Mouse (Mus musculus): Measurements from ENCODE around the gene Mcur1. TPM values are rescaled to one million over a fixed set of nuclear protein-coding genes. Genes with fewer than 3 reads are reported as not detected.

Mcur1 gene
- polyA plus RNA-seq, 1 experiment from 2014 or later: 5.6 TPM

DNA sequence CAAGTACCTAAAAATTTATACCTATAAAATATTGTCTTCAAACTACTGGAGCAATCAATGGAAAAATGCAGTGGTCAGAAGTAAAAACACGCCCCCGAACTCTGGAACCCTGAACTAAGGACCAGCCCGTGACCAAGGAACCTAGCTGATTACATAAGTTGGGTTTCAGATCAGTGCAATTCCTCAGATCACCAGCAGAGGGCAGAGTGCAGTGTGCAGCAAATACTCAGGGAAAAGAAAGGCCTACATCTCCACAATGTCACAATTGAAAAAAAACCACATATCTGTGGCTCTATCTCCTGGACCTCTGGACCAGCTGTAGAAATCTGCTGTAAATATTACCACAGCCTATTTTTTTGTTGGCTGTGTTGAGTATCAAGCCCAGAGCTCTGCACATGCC is 13.1 kb downstream of the Mcur1 start:
- ATAC-seq: no peak
- 38% methylated on average over 3 of the region's 3 CpGs for WGBS
- H3K27ac ChIP-seq (ENCODE audit: low read length): no peak overlapping the region
- H3K9me3 ChIP-seq (replicated peaks; ENCODE audit: control insufficient read depth, low read length, poor library complexity, severe bottlenecking): no peaks in the 10 kb centered on the region
- no peak overlapping the region for H3K9ac ChIP-seq (ENCODE audit: low read depth, low read length)
- peaks cover 11% of the 10 kb centered on the region for H3K36me3 ChIP-seq (ENCODE audit: control insufficient read depth, insufficient read depth, low read length)
- no peak overlapping the region for H3K4me3 ChIP-seq (ENCODE audit: low read depth, low read length)
- H3K27me3 ChIP-seq (ENCODE audit: control insufficient read depth, insufficient read depth, low read depth, low read length): no peaks in the 10 kb centered on the region
- no peaks in the 10 kb centered on the region for H3K4me1 ChIP-seq (ENCODE audit: control insufficient read depth, insufficient read depth, low read length)
- H3K4me2 ChIP-seq (ENCODE audit: low read length): no peak overlapping the region

DNA sequence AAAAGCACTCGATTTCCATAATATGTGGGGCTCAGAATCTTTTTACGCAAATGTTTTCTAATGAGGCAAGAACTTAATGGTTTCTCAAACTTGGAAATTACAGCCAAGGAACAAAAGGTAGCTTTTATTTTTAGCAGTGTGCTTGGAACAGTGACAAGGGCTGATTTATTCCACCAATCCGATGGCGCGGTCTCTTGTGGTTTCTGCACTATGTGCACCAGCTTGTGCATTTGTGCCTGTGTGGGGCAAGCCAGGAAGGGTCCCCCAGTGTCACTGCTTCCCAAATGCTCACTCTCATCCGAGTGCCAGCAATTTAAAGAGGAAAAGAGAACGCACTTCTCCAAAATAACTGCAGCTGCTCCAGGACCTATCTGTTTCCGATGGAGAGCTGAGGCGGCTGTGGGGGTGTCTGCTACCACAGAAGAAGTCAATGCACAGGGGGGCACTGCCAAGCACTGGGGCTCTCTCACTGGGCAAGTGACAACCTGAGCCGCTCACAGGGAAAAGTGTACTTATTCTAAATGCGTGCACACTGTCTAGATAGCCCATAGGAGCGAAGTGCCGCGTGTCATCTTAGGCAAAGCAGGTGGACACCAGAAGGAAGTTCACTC is 19.7 kb downstream of the Mcur1 start:
- Histone ChIP-seq H3K27me3 (ENCODE audit: control insufficient read depth, insufficient read depth, low read depth, low read length) (no peaks in the 10 kb centered on the region), H3K9ac (ENCODE audit: low read depth, low read length) (no peak overlapping the region), H3K4me1 (ENCODE audit: control insufficient read depth, insufficient read depth, low read length) (no peaks in the 10 kb centered on the region), H3K4me3 (ENCODE audit: low read depth, low read length) (no peak overlapping the region), H3K36me3 (ENCODE audit: control insufficient read depth, insufficient read depth, low read length) (peaks cover 5% of the 10 kb centered on the region; the same call in 1 of the 2 replicates), H3K9me3 (replicated peaks; ENCODE audit: control insufficient read depth, low read length, poor library complexity, severe bottlenecking) (no peaks in the 10 kb centered on the region), H3K27ac (ENCODE audit: low read length) (no peak overlapping the region), H3K4me2 (ENCODE audit: low read length) (no peak overlapping the region)
- no peak for ATAC-seq
- WGBS: 85% methylated on average over 14 of the region's 14 CpGs

- H3K9ac ChIP-seq (ENCODE audit: low read depth, low read length): no peak overlapping the region
- H3K27me3 ChIP-seq (ENCODE audit: control insufficient read depth, insufficient read depth, low read depth, low read length): no peaks in the 10 kb centered on the region
- H3K27ac ChIP-seq (ENCODE audit: low read length): no peak overlapping the region
- no peak for ATAC-seq
- no peak overlapping the region for H3K4me3 ChIP-seq (ENCODE audit: low read depth, low read length)
- WGBS: 85% methylated on average over 3 of the region's 3 CpGs
- H3K9me3 ChIP-seq (replicated peaks; ENCODE audit: control insufficient read depth, low read length, poor library complexity, severe bottlenecking): no peaks in the 10 kb centered on the region
- H3K4me1 ChIP-seq (ENCODE audit: control insufficient read depth, insufficient read depth, low read length): no peaks in the 10 kb centered on the region
- no peak overlapping the region for H3K4me2 ChIP-seq (ENCODE audit: low read length)
- H3K36me3 ChIP-seq (ENCODE audit: control insufficient read depth, insufficient read depth, low read length): peaks cover 2% of the 10 kb centered on the region; the same call in 1 of the 2 replicates
These were observed 20.6 kb downstream of the Mcur1 start for GRCm38 (mm10) chr13:43539409-43539808.

- Histone ChIP-seq H3K4me1 (ENCODE audit: control insufficient read depth, insufficient read depth, low read length) (no peaks in the 10 kb centered on the region), H3K9me3 (replicated peaks; ENCODE audit: control insufficient read depth, low read length, poor library complexity, severe bottlenecking) (no peaks in the 10 kb centered on the region), H3K27ac (ENCODE audit: low read length) (no peak overlapping the region), H3K27me3 (ENCODE audit: control insufficient read depth, insufficient read depth, low read depth, low read length) (no peaks in the 10 kb centered on the region), H3K36me3 (ENCODE audit: control insufficient read depth, insufficient read depth, low read length) (no peaks in the 10 kb centered on the region), H3K4me2 (ENCODE audit: low read length) (no peak overlapping the region), H3K9ac (ENCODE audit: low read depth, low read length) (no peak overlapping the region), H3K4me3 (ENCODE audit: low read depth, low read length) (no peak overlapping the region)
- 80% methylated on average over 6 of the region's 6 CpGs for WGBS
- no peak for ATAC-seq
These were observed 22.1 kb downstream of the Mcur1 start for GRCm38 (mm10) chr13:43537854-43538253.

DNA sequence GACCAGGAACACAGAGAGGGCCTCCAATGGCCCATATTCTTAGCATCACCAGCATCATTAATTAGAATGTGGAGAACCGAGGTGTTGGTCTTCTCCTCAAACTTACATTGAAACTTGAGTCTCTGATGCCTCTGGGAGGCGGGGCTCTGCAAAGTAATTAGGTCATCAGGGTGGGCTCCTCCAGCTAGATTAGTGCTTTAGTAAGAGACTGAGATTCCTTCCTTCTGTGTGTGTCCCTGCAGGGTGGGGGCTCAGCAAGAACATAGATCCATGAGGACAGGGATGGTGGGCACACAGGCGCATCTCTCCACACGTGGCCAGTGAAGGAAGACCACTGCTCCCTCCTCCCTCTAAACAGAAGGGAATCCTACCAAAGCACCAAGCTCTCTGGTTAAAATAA is 26.0 kb downstream of the Mcur1 start:
- WGBS: 84% methylated on average over 4 of the region's 4 CpGs
- no peaks in the 10 kb centered on the region for H3K27me3 ChIP-seq (ENCODE audit: control insufficient read depth, insufficient read depth, low read depth, low read length)
- no peak overlapping the region for H3K4me2 ChIP-seq (ENCODE audit: low read length)
- H3K9me3 ChIP-seq (replicated peaks; ENCODE audit: control insufficient read depth, low read length, poor library complexity, severe bottlenecking): no peaks in the 10 kb centered on the region
- ATAC-seq: no peak
- peaks cover 12% of the 10 kb centered on the region for H3K4me1 ChIP-seq (ENCODE audit: control insufficient read depth, insufficient read depth, low read length)
- H3K36me3 ChIP-seq (ENCODE audit: control insufficient read depth, insufficient read depth, low read length): no peaks in the 10 kb centered on the region
- no peak overlapping the region for H3K4me3 ChIP-seq (ENCODE audit: low read depth, low read length)
- no peak overlapping the region for H3K9ac ChIP-seq (ENCODE audit: low read depth, low read length)
- no peak overlapping the region for H3K27ac ChIP-seq (ENCODE audit: low read length)

GRCm38 (mm10) chr13:43530832-43531693 is 28.9 kb downstream of the Mcur1 start:
- 2% methylated on average over 13 of the region's 13 CpGs for WGBS
- peak overlapping the region; percentile 31; the same call in 1 of the 2 replicates for H3K4me2 ChIP-seq (ENCODE audit: low read length)
- ATAC-seq: peak; percentile 91
- no peaks in the 10 kb centered on the region for H3K27me3 ChIP-seq (ENCODE audit: control insufficient read depth, insufficient read depth, low read depth, low read length)
- no peaks in the 10 kb centered on the region for H3K9me3 ChIP-seq (replicated peaks; ENCODE audit: control insufficient read depth, low read length, poor library complexity, severe bottlenecking)
- H3K36me3 ChIP-seq (ENCODE audit: control insufficient read depth, insufficient read depth, low read length): no peaks in the 10 kb centered on the region
- H3K4me3 ChIP-seq (ENCODE audit: low read depth, low read length): no peak overlapping the region
- peak overlapping the region; percentile 69 for H3K27ac ChIP-seq (ENCODE audit: low read length)
- peaks cover 12% of the 10 kb centered on the region for H3K4me1 ChIP-seq (ENCODE audit: control insufficient read depth, insufficient read depth, low read length)
- H3K9ac ChIP-seq (ENCODE audit: low read depth, low read length): no peak overlapping the region

- Histone ChIP-seq H3K4me2 (ENCODE audit: low read length) (no peak overlapping the region), H3K9me3 (replicated peaks; ENCODE audit: control insufficient read depth, low read length, poor library complexity, severe bottlenecking) (no peaks in the 10 kb centered on the region), H3K9ac (ENCODE audit: low read depth, low read length) (no peak overlapping the region), H3K36me3 (ENCODE audit: control insufficient read depth, insufficient read depth, low read length) (no peaks in the 10 kb centered on the region), H3K27me3 (ENCODE audit: control insufficient read depth, insufficient read depth, low read depth, low read length) (no peaks in the 10 kb centered on the region), H3K27ac (ENCODE audit: low read length) (peak overlapping the region; percentile 69; the same call in 1 of the 2 replicates), H3K4me3 (ENCODE audit: low read depth, low read length) (no peak overlapping the region), H3K4me1 (ENCODE audit: control insufficient read depth, insufficient read depth, low read length) (peaks cover 16% of the 10 kb centered on the region)
- no peak for ATAC-seq
- 49% methylated on average over 14 of the region's 14 CpGs for WGBS
These were observed 29.7 kb downstream of the Mcur1 start for GRCm38 (mm10) chr13:43530129-43530831.

DNA sequence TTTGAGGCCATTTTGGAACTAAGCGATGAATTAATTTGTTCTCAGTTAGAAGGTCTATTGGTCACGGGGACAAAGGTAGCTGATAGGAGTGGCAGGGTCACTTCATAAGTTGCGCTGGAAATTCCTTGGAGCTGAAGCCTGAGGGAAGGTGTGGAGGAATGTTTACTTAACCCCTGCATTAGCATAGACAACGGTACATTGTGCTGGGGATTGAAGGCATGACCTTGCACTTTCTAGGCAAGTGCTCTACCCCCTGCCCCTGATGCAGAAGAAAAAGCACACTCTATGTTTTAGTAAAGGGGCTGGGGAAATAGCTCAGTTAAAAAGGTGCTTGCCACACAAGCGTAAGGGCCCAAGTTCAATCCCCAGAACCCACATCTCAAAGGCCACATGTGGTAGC is 33.7 kb downstream of the Mcur1 start:
- Histone ChIP-seq H3K4me3 (ENCODE audit: low read depth, low read length) (no peak overlapping the region), H3K27ac (ENCODE audit: low read length) (no peak overlapping the region), H3K4me2 (ENCODE audit: low read length) (no peak overlapping the region), H3K4me1 (ENCODE audit: control insufficient read depth, insufficient read depth, low read length) (peaks cover 17% of the 10 kb centered on the region; the same call in 1 of the 2 replicates), H3K9ac (ENCODE audit: low read depth, low read length) (no peak overlapping the region), H3K27me3 (ENCODE audit: control insufficient read depth, insufficient read depth, low read depth, low read length) (no peaks in the 10 kb centered on the region), H3K9me3 (replicated peaks; ENCODE audit: control insufficient read depth, low read length, poor library complexity, severe bottlenecking) (no peaks in the 10 kb centered on the region), H3K36me3 (ENCODE audit: control insufficient read depth, insufficient read depth, low read length) (no peaks in the 10 kb centered on the region)
- WGBS: 86% methylated on average over 5 of the region's 5 CpGs
- no peak for ATAC-seq

Data from midbrain, embryonic 16.5 days (tissue).